Mouse (Mus musculus) stomach, postnatal 0 days (tissue): ENCODE results near the gene Vmn1r78. TPM values are rescaled to one million over a fixed set of nuclear protein-coding genes. Genes with fewer than 3 reads are reported as not detected.
"Not testable (repeated sequence)": the region's sequence is repeated elsewhere in the genome, so short reads cannot be mapped to it uniquely, and the experiment has no call there.

Experiments
- ATAC-seq: fragments of 200-750 bp; cut with Nextera tagmentation; 2 replicates; pipeline ENCODE4 v1.8.0; 2017; ENCODE audit not compliant: low FRiP score, low TSS enrichment
- DNase-seq: peaks from one replicate; pipeline ENCODE4 v3.0.0-alpha.2; 2016; ENCODE audit warnings: low spot score
- H3K27ac ChIP-seq: fragments of 300-500 bp; sonication (generic); replicated peaks from 2 replicates; pipeline ENCODE4 v1.5.1; 2014; ENCODE audit warnings: mild to moderate bottlenecking, control low read depth
- H3K27me3 ChIP-seq: fragments of 300-500 bp; sonication (generic); 2 replicates; pipeline ENCODE4 v1.6.1; 2014; ENCODE audit warnings: low read length; ENCODE audit not compliant: control insufficient read depth, insufficient read depth
- H3K36me3 ChIP-seq: fragments of 300-500 bp; sonication (generic); 2 replicates; pipeline ENCODE4 v1.6.1; 2014; ENCODE audit warnings: low read length, mixed read lengths; ENCODE audit not compliant: control insufficient read depth, insufficient read depth
- H3K4me1 ChIP-seq: fragments of 300-500 bp; sonication (generic); replicated peaks from 2 replicates; pipeline ENCODE4 v1.6.1; 2014; ENCODE audit warnings: antibody characterized with exemption; ENCODE audit not compliant: control insufficient read depth, insufficient read depth
- H3K4me2 ChIP-seq: fragments of 300-500 bp; sonication (generic); replicated peaks from 2 replicates; pipeline ENCODE4 v1.6.1; 2014; ENCODE audit warnings: low read depth, mild to moderate bottlenecking, control low read depth, moderate library complexity
- H3K4me3 ChIP-seq: fragments of 300-500 bp; sonication (generic); 2 replicates; pipeline ENCODE4 v1.5.1; 2014; ENCODE audit warnings: low read depth, low read length, control low read depth
- H3K9ac ChIP-seq: fragments of 300-500 bp; sonication (generic); 2 replicates; pipeline ENCODE4 v1.6.1; 2014; ENCODE audit warnings: mild to moderate bottlenecking, low read length, control low read depth, mixed read lengths
- H3K9me3 ChIP-seq: fragments of 300-500 bp; sonication (generic); 2 replicates; pipeline ENCODE4 v1.6.1; 2016; ENCODE audit warnings: low read length; ENCODE audit not compliant: control insufficient read depth
- CTCF ChIP-seq: IDR thresholded peaks from 2 replicates; pipeline ENCODE4 v1.5.1; 2016; ENCODE audit warnings: antibody characterized with exemption, low read depth, mild to moderate bottlenecking, moderate library complexity
- EP300 ChIP-seq: optimal IDR thresholded peaks from 2 replicates; pipeline ENCODE3; 2016; ENCODE audit warnings: antibody characterized with exemption
- WGBS: fragments of 180-500 bp; shearing (Covaris S2); extraction: QIAGEN DNeasy Blood & Tissue Kit; methylation state at CpG from one replicate; pipeline ENCODE4 v1.1.7; 2014; 5-methylcytosine and 5-hydroxymethylcytosine counted together
- polyA plus RNA-seq: library from polyadenylated mRNA; unstranded; fragments of >200 nt; fragmentation: Nextera tagmentation; extraction: Ambion mirVana; gene quantifications from 2 replicates; pipeline ENCODE4 v1.2.1, GENCODE M21; 2015

Gene Vmn1r78
- polyA plus RNA-seq: 0.02 TPM in 1 of 2 replicates, not detected in the other

GRCm38 (mm10) chr7:12149957-12150356, at the start of gene Vmn1r78:
TSS of gene Vmn1r78 (plus strand) at chr7:12150257.
- Histone ChIP-seq H3K27ac (no peak within 1 kb of the TSS), H3K4me2 (no peak within 1 kb of the TSS), H3K9me3 (no peaks in the 10 kb centered on the region), H3K9ac (no peak within 1 kb of the TSS), H3K27me3 (no peaks in the 10 kb centered on the region), H3K4me3 (no peak within 1 kb of the TSS), H3K4me1 (no peaks in the 10 kb centered on the region), H3K36me3 (no peaks in the 10 kb centered on the region)
- WGBS: 48% methylated on average over 2 of the region's 2 CpGs
- TF ChIP-seq EP300: no peak
- no peak for TF ChIP-seq CTCF
- no peak for ATAC-seq
- DNase-seq: no peak

- H3K4me1 ChIP-seq, H3K4me3 ChIP-seq, ATAC-seq, H3K27me3 ChIP-seq, H3K4me2 ChIP-seq, H3K9ac ChIP-seq, H3K27ac ChIP-seq, H3K9me3 ChIP-seq, H3K36me3 ChIP-seq, DNase-seq: not testable (repeated sequence)
- WGBS: 67% methylated on average over 1 of the region's 1 CpGs
Measured at GRCm38 (mm10) chr7:12156463-12156862, 6.4 kb downstream of the Vmn1r78 start.

GRCm38 (mm10) chr7:12170979-12171378, 20.9 kb downstream of the Vmn1r78 start, which contains the start of gene Vmn1r79:
TSS of gene Vmn1r79 (plus strand) at chr7:12171279.
- not testable (repeated sequence) for H3K27me3 ChIP-seq, H3K4me3 ChIP-seq, H3K9me3 ChIP-seq, H3K36me3 ChIP-seq, H3K9ac ChIP-seq, DNase-seq, H3K27ac ChIP-seq, H3K4me1 ChIP-seq, H3K4me2 ChIP-seq, ATAC-seq

GRCm38 (mm10) chr7:12172926-12173325, 22.9 kb downstream of the Vmn1r78 start:
- not testable (repeated sequence) for H3K27me3 ChIP-seq, ATAC-seq, H3K9ac ChIP-seq, H3K9me3 ChIP-seq, DNase-seq, H3K36me3 ChIP-seq, H3K4me3 ChIP-seq, H3K4me2 ChIP-seq, H3K27ac ChIP-seq, H3K4me1 ChIP-seq
- WGBS: 56% methylated on average over 2 of the region's 2 CpGs

- no peak for DNase-seq
- Histone ChIP-seq H3K4me3 (no peak within 1 kb of the TSS), H3K4me1 (no peaks in the 10 kb centered on the region), H3K27me3 (no peaks in the 10 kb centered on the region), H3K4me2 (no peak within 1 kb of the TSS), H3K36me3 (no peaks in the 10 kb centered on the region), H3K9me3 (no peaks in the 10 kb centered on the region), H3K9ac (no peak within 1 kb of the TSS), H3K27ac (no peak within 1 kb of the TSS)
- no peak for ATAC-seq
- TF ChIP-seq EP300 (no peak), CTCF (no peak)
- WGBS: 69% methylated on average over 1 of the region's 1 CpGs
Measured at GRCm38 (mm10) chr7:12188986-12189385, 38.9 kb downstream of the Vmn1r78 start, which contains the start of gene Vmn1r80. TSS of gene Vmn1r80 (plus strand) at chr7:12189286.

- 64% methylated on average over 2 of the region's 2 CpGs for whole genome bisulfite sequencing
Measured at GRCm38 (mm10) chr7:12204141-12204540, 54.1 kb downstream of the Vmn1r78 start.

More at GRCm38 (mm10) chr7:12204141-12204540, 54.1 kb downstream of the Vmn1r78 start:
- Histone ChIP-seq H3K27ac (no peak overlapping the region), H3K4me2 (no peak overlapping the region), H3K4me3 (no peak overlapping the region), H3K36me3 (no peaks in the 10 kb centered on the region), H3K4me1 (no peaks in the 10 kb centered on the region), H3K9ac (no peak overlapping the region), H3K27me3 (no peaks in the 10 kb centered on the region), H3K9me3 (no peaks in the 10 kb centered on the region)
- TF ChIP-seq EP300: no peak
- ATAC-seq: no peak
- no peak for DNase-seq

Other genes with a start within 250 kb of the Vmn1r78 start
- gene Vmn1r76, start 212.0 kb upstream of the Vmn1r78 start, polyA plus RNA-seq: not detected in 2 replicates
- gene Vmn1r77, start 113.5 kb upstream of the Vmn1r78 start, polyA plus RNA-seq: 0.01 TPM in 1 of 2 replicates, not detected in the other
- 0.04 TPM in 1 of 2 replicates, not detected in the other for gene Vmn1r79, start 21.0 kb downstream of the Vmn1r78 start, polyA plus RNA-seq
- gene Vmn1r80, start 39.0 kb downstream of the Vmn1r78 start, polyA plus RNA-seq: 0.02 TPM in 1 of 2 replicates, not detected in the other
- gene Vmn1r81, start 118.0 kb downstream of the Vmn1r78 start, polyA plus RNA-seq: 0.01 TPM in 1 of 2 replicates, not detected in the other
- not detected in 2 replicates for gene Vmn1r82, start 150.2 kb downstream of the Vmn1r78 start, polyA plus RNA-seq
- 0.04 TPM in 1 of 2 replicates, not detected in the other for gene Vmn1r83, start 179.2 kb downstream of the Vmn1r78 start, polyA plus RNA-seq
- gene Vmn1r84, start 219.0 kb downstream of the Vmn1r78 start, polyA plus RNA-seq: not detected in 2 replicates